Mouse (Mus musculus) E14TG2a.4 (cell line): Measurements from ENCODE around the gene Mark1.

Experiments used
- CTCF ChIP-seq: conservative IDR thresholded peaks from 2 replicates; pipeline ENCODE4 v1.5.1; 2014; ENCODE audit warnings: low read length
- NANOG ChIP-seq: IDR thresholded peaks from 2 replicates; pipeline ENCODE4 v1.6.1; 2014; ENCODE audit warnings: borderline replicate concordance, low read length, mixed read lengths
- POU5F1 ChIP-seq: IDR thresholded peaks from 2 replicates; pipeline ENCODE4 v1.6.1; 2014; ENCODE audit warnings: low read length, borderline replicate concordance

DNA sequence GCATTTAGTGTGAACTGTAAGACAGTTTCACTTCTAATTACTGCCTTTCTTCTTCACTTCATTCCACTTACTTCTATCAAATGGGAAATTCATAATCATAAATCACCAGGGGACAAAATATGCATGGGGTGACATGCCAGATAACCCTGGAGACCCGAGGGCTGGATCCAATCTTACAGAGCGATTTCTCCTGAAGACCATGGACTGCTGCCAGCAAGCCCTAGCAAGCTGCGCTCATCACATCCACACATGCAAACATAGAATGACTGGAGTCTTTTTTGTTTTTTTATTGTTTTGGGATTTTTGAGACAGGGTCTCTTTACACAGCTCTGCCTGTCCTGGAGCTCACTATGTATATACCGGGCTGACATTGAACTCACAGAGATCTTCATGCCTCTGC, 61.3 kb downstream of the Mark1 start:
- TF ChIP-seq CTCF = no peak
- no peak for TF ChIP-seq NANOG
- TF ChIP-seq POU5F1 = no peak
